Mouse (Mus musculus) natural killer cell, adult 2 months (primary cell): ENCODE results near the gene Slc36a1.

ENCODE experiments used
- DNase-seq, 2 experiments: peaks; one replicate each; pipeline ENCODE4 v3.0.0; 2022; ENCODE audit warnings: low spot score in 2 of 2

Slc36a1 gene

GRCm38 (mm10) chr11:55274756-55275155 is 70.6 kb downstream of the Slc36a1 start:
- DNase-seq, result no peak
